In genomic region chr19:10901046-10901445, GRCm38 (mm10) we compare ENCODE assay signal across 20 mouse cellular contexts. TPM values are rescaled to one million over a fixed set of nuclear protein-coding genes. Genes with fewer than 3 reads are reported as not detected.
"Had no signal": no experiment of that assay in that cellular context is flagged by ENCODE, and none has a peak within 500 bp of the region (broad histone marks: within the 10 kb centered on the region; RNA-seq: fewer than 3 reads in every experiment).

No protein-coding gene starts in this region.

- H3K9ac ChIP-seq: liver, postnatal 0 days; lung, embryonic 15.5 days; midbrain, embryonic 12.5 days; neural tube, embryonic 12.5 days; stomach, embryonic 15.5 days had no signal

- ATAC-seq: liver, postnatal 0 days; lung, postnatal 0 days had no signal

- H3K4me2 ChIP-seq: lung, embryonic 15.5 days; midbrain, embryonic 12.5 days; neural tube, embryonic 12.5 days; stomach, embryonic 15.5 days had no signal

- DNase-seq: liver, postnatal 0 days; lung, adult 2 months; lung, postnatal 14 days; lung, postnatal 36 days; midbrain, embryonic 14.5 days; thymus, adult 2 months; thymus, postnatal 25 days; thymus, postnatal 4 days had no signal

- H3K27me3 ChIP-seq: lung, embryonic 15.5 days; megakaryocyte, embryonic 14.5 days; midbrain, embryonic 12.5 days; neural tube, embryonic 12.5 days; stomach, embryonic 15.5 days had no signal

- H3K9me3 ChIP-seq: lung, embryonic 15.5 days; megakaryocyte, embryonic 14.5 days; midbrain, embryonic 12.5 days; neural tube, embryonic 12.5 days; stomach, embryonic 15.5 days had no signal

- H3K27ac ChIP-seq: lung, embryonic 15.5 days; macrophage; midbrain, embryonic 12.5 days; neural tube, embryonic 12.5 days; stomach, embryonic 15.5 days; stomach, postnatal 0 days had no signal

- H3K4me3 ChIP-seq: lung, embryonic 15.5 days; megakaryocyte, embryonic 14.5 days; midbrain, embryonic 12.5 days; neural tube, embryonic 12.5 days; stomach, embryonic 15.5 days had no signal

RNA-seq across cellular contexts. Expression of gene Zp1, which starts 19.4 kb away (rescaled TPM):
- total RNA-seq: megakaryocyte progenitor cell, adult 5-6 weeks; monocyte, adult 5-6 weeks; neutrophil, adult 5-6 weeks had no signal
- polyA plus RNA-seq: liver, postnatal 0 days; lung, embryonic 15.5 days; lung, postnatal 0 days; macrophage; midbrain, embryonic 12.5 days; neural tube, embryonic 12.5 days; neural tube, embryonic 14.5 days; stomach, embryonic 15.5 days had no signal

RNA-seq across cellular contexts. Expression of gene Tmem132a, which starts 31.3 kb away (rescaled TPM):
- total RNA-seq: megakaryocyte progenitor cell, adult 5-6 weeks; monocyte, adult 5-6 weeks had no signal

RNA-seq across cellular contexts. Expression of gene Ptgdr2, which starts 35.9 kb away (rescaled TPM):
- polyA plus RNA-seq: liver, postnatal 0 days; macrophage; neural tube, embryonic 12.5 days had no signal
